Mouse (Mus musculus): ENCODE data around the gene Pip5k1c. TPM values are rescaled to one million over a fixed set of nuclear protein-coding genes. Genes with fewer than 3 reads are reported as not detected.

The Pip5k1c gene
- polyA plus RNA-seq, 1 experiment from 2014 or later: 50.1 TPM

- Histone ChIP-seq H3K4me1 (ENCODE audit: control insufficient read depth, insufficient read depth, low read length) (peaks cover 23% of the 10 kb centered on the region; the same call in 1 of the 2 replicates), H3K36me3 (ENCODE audit: control insufficient read depth, insufficient read depth, low read length) (peaks cover 40% of the 10 kb centered on the region), H3K27ac (ENCODE audit: low read length) (0 out of 2 replicates have a peak overlapping the region, but pooled peaks have one; percentile 10), H3K4me2 (replicated peaks; ENCODE audit: low read depth, low read length) (no peak overlapping the region), H3K4me3 (ENCODE audit: low read depth, low read length) (0 out of 2 replicates have a peak overlapping the region, but pooled peaks have one; percentile 29), H3K9me3 (ENCODE audit: control insufficient read depth, low read depth, low read length) (no peaks in the 10 kb centered on the region), H3K27me3 (ENCODE audit: control insufficient read depth, insufficient read depth, low read length) (no peaks in the 10 kb centered on the region; the same call in 1 of the 2 replicates), H3K9ac (replicated peaks; ENCODE audit: low read depth, low read length) (0 out of 2 replicates have a peak overlapping the region, but pooled peaks have one; percentile 25)
- WGBS: 43% methylated on average over 4 of the region's 4 CpGs
- no peak; the same call in none of the 2 replicates for ATAC-seq (ENCODE audit: insufficient number of reproducible peaks, insufficient read depth, low FRiP score, low read depth)
These were observed 72.3 kb downstream of the Pip5k1c start for GRCm38 (mm10) chr10:81365073-81365472.

GRCm38 (mm10) chr10:81365672-81366476 lies 73.1 kb downstream of the Pip5k1c start, which contains the start of gene 4930404N11Rik:
TSS of gene 4930404N11Rik (minus strand) at chr10:81365816.
- Histone ChIP-seq H3K4me2 (replicated peaks; ENCODE audit: low read depth, low read length) (peak within 1 kb of the TSS; percentile 62), H3K4me3 (ENCODE audit: low read depth, low read length) (peak within 1 kb of the TSS; percentile 29; the same call in 1 of the 2 replicates), H3K27ac (ENCODE audit: low read length) (0 out of 2 replicates have a peak within 1 kb of the TSS, but pooled peaks have one; percentile 10), H3K27me3 (ENCODE audit: control insufficient read depth, insufficient read depth, low read length) (no peaks in the 10 kb centered on the region; the same call in 1 of the 2 replicates), H3K9ac (replicated peaks; ENCODE audit: low read depth, low read length) (peak within 1 kb of the TSS; percentile 25; the same call in 1 of the 2 replicates), H3K4me1 (ENCODE audit: control insufficient read depth, insufficient read depth, low read length) (peaks cover 23% of the 10 kb centered on the region; the same call in 1 of the 2 replicates), H3K36me3 (ENCODE audit: control insufficient read depth, insufficient read depth, low read length) (peaks cover 47% of the 10 kb centered on the region), H3K9me3 (ENCODE audit: control insufficient read depth, low read depth, low read length) (no peaks in the 10 kb centered on the region)
- WGBS: 30% methylated on average over 12 of the region's 12 CpGs
- ATAC-seq (ENCODE audit: insufficient number of reproducible peaks, insufficient read depth, low FRiP score, low read depth): no peak

GRCm38 (mm10) chr10:81366477-81367206 lies 73.9 kb downstream of the Pip5k1c start:
- no peak for ATAC-seq (ENCODE audit: insufficient number of reproducible peaks, insufficient read depth, low FRiP score, low read depth)
- Histone ChIP-seq H3K4me3 (ENCODE audit: low read depth, low read length) (no peak overlapping the region), H3K9ac (replicated peaks; ENCODE audit: low read depth, low read length) (no peak overlapping the region), H3K4me2 (replicated peaks; ENCODE audit: low read depth, low read length) (no peak overlapping the region), H3K27ac (ENCODE audit: low read length) (no peak overlapping the region), H3K36me3 (ENCODE audit: control insufficient read depth, insufficient read depth, low read length) (peaks cover 53% of the 10 kb centered on the region), H3K9me3 (ENCODE audit: control insufficient read depth, low read depth, low read length) (no peaks in the 10 kb centered on the region), H3K27me3 (ENCODE audit: control insufficient read depth, insufficient read depth, low read length) (no peaks in the 10 kb centered on the region; the same call in 1 of the 2 replicates), H3K4me1 (ENCODE audit: control insufficient read depth, insufficient read depth, low read length) (peaks cover 23% of the 10 kb centered on the region; the same call in 1 of the 2 replicates)
- WGBS: 71% methylated on average over 6 of the region's 6 CpGs

GRCm38 (mm10) chr10:81367207-81367495 lies 74.4 kb downstream of the Pip5k1c start:
- ATAC-seq (ENCODE audit: insufficient number of reproducible peaks, insufficient read depth, low FRiP score, low read depth): no peak
- Histone ChIP-seq H3K4me2 (replicated peaks; ENCODE audit: low read depth, low read length) (no peak overlapping the region), H3K27me3 (ENCODE audit: control insufficient read depth, insufficient read depth, low read length) (no peaks in the 10 kb centered on the region; the same call in 1 of the 2 replicates), H3K4me1 (ENCODE audit: control insufficient read depth, insufficient read depth, low read length) (peaks cover 23% of the 10 kb centered on the region; the same call in 1 of the 2 replicates), H3K9me3 (ENCODE audit: control insufficient read depth, low read depth, low read length) (no peaks in the 10 kb centered on the region), H3K36me3 (ENCODE audit: control insufficient read depth, insufficient read depth, low read length) (peaks cover 57% of the 10 kb centered on the region), H3K4me3 (ENCODE audit: low read depth, low read length) (no peak overlapping the region), H3K27ac (ENCODE audit: low read length) (no peak overlapping the region), H3K9ac (replicated peaks; ENCODE audit: low read depth, low read length) (no peak overlapping the region)
- 84% methylated on average over 6 of the region's 6 CpGs for WGBS

Small RNAs within 50 kb of the gene (microRNA-seq; reads per million reads assigned to microRNA genes)
- 5.2 reads per million, percentile 12 among the genes with 10 or more reads in this experiment for gene Mir3057

Other genes starting within 250 kb of the Pip5k1c start
- gene Sgta, start 232.8 kb upstream of the Pip5k1c start, polyA plus RNA-seq (2014; fragmentation: Nextera tagmentation; extraction: Ambion mirVana): 162 and 164 TPM in 2 replicates
- gene Thop1, start 222.9 kb upstream of the Pip5k1c start, polyA plus RNA-seq (2014; fragmentation: Nextera tagmentation; extraction: Ambion mirVana): 38.2 and 39.9 TPM in 2 replicates
- gene Creb3l3, start 194.1 kb upstream of the Pip5k1c start, polyA plus RNA-seq (2014; fragmentation: Nextera tagmentation; extraction: Ambion mirVana): 0.22 and 0.56 TPM in 2 replicates
- gene Map2k2, start 187.0 kb upstream of the Pip5k1c start, polyA plus RNA-seq (2014; fragmentation: Nextera tagmentation; extraction: Ambion mirVana): 164 and 167 TPM in 2 replicates
- gene Zbtb7a, start 157.7 kb upstream of the Pip5k1c start, polyA plus RNA-seq (2014; fragmentation: Nextera tagmentation; extraction: Ambion mirVana): 25.5 and 27.4 TPM in 2 replicates
- gene Pias4, start 125.0 kb upstream of the Pip5k1c start, polyA plus RNA-seq (2014; fragmentation: Nextera tagmentation; extraction: Ambion mirVana): 32.7 and 40.9 TPM in 2 replicates
- gene Eef2, start 116.3 kb upstream of the Pip5k1c start, polyA plus RNA-seq (2014; fragmentation: Nextera tagmentation; extraction: Ambion mirVana): 416 and 434 TPM in 2 replicates
- gene Dapk3, start 110.0 kb upstream of the Pip5k1c start, polyA plus RNA-seq (2014; fragmentation: Nextera tagmentation; extraction: Ambion mirVana): 48.9 and 58.7 TPM in 2 replicates
- gene 4930442H23Rik, start 109.1 kb upstream of the Pip5k1c start, polyA plus RNA-seq (2014; fragmentation: Nextera tagmentation; extraction: Ambion mirVana): not detected in 2 replicates
- 0.14 and 0.35 TPM in 2 replicates for gene Nmrk2, start 90.9 kb upstream of the Pip5k1c start, polyA plus RNA-seq (2014; fragmentation: Nextera tagmentation; extraction: Ambion mirVana)
- 1.9 and 2.2 TPM in 2 replicates for gene Atcay, start 62.1 kb upstream of the Pip5k1c start, polyA plus RNA-seq (2014; fragmentation: Nextera tagmentation; extraction: Ambion mirVana)
- gene Zfr2, start 59.8 kb upstream of the Pip5k1c start, polyA plus RNA-seq (2014; fragmentation: Nextera tagmentation; extraction: Ambion mirVana): 9.2 and 10.8 TPM in 2 replicates
- 3.4 and 3.9 TPM in 2 replicates for gene Matk, start 40.0 kb upstream of the Pip5k1c start, polyA plus RNA-seq (2014; fragmentation: Nextera tagmentation; extraction: Ambion mirVana)
- 223 and 246 TPM in 2 replicates for gene Mrpl54, start 26.0 kb upstream of the Pip5k1c start, polyA plus RNA-seq (2014; fragmentation: Nextera tagmentation; extraction: Ambion mirVana)
- 47.0 and 51.1 TPM in 2 replicates for gene Apba3, start 26.0 kb upstream of the Pip5k1c start, polyA plus RNA-seq (2014; fragmentation: Nextera tagmentation; extraction: Ambion mirVana)
- gene Tjp3, start 1.4 kb upstream of the Pip5k1c start, polyA plus RNA-seq (2014; fragmentation: Nextera tagmentation; extraction: Ambion mirVana): 21.6 and 25.2 TPM in 2 replicates
- gene Cactin, start 28.1 kb downstream of the Pip5k1c start, polyA plus RNA-seq (2014; fragmentation: Nextera tagmentation; extraction: Ambion mirVana): 21.3 and 21.7 TPM in 2 replicates
- 23.1 and 23.4 TPM in 2 replicates for gene Tbxa2r, start 35.8 kb downstream of the Pip5k1c start, polyA plus RNA-seq (2014; fragmentation: Nextera tagmentation; extraction: Ambion mirVana)
- gene Gipc3, start 50.3 kb downstream of the Pip5k1c start, polyA plus RNA-seq (2014; fragmentation: Nextera tagmentation; extraction: Ambion mirVana): 0.07 TPM in 1 of 2 replicates, not detected in the other
- gene Hmg20b, start 57.5 kb downstream of the Pip5k1c start, polyA plus RNA-seq (2014; fragmentation: Nextera tagmentation; extraction: Ambion mirVana): 98.6 TPM in 2 replicates
- gene Mfsd12, start 64.5 kb downstream of the Pip5k1c start, polyA plus RNA-seq (2014; fragmentation: Nextera tagmentation; extraction: Ambion mirVana): 4.7 and 4.8 TPM in 2 replicates
- gene 4930404N11Rik, start 72.9 kb downstream of the Pip5k1c start, polyA plus RNA-seq (2014; fragmentation: Nextera tagmentation; extraction: Ambion mirVana): 0.43 and 0.59 TPM in 2 replicates
- gene Fzr1, start 85.6 kb downstream of the Pip5k1c start, polyA plus RNA-seq (2014; fragmentation: Nextera tagmentation; extraction: Ambion mirVana): 81.3 and 88.7 TPM in 2 replicates
- gene Dohh, start 91.5 kb downstream of the Pip5k1c start, polyA plus RNA-seq (2014; fragmentation: Nextera tagmentation; extraction: Ambion mirVana): 44.8 and 48.5 TPM in 2 replicates
- gene Gm48551, start 91.5 kb downstream of the Pip5k1c start, polyA plus RNA-seq (2014; fragmentation: Nextera tagmentation; extraction: Ambion mirVana): 3.1 and 4.1 TPM in 2 replicates
- 1.0 and 1.1 TPM in 2 replicates for gene Gm48552, start 96.0 kb downstream of the Pip5k1c start, polyA plus RNA-seq (2014; fragmentation: Nextera tagmentation; extraction: Ambion mirVana)
- 17.7 and 21.5 TPM in 2 replicates for gene Smim24, start 100.1 kb downstream of the Pip5k1c start, polyA plus RNA-seq (2014; fragmentation: Nextera tagmentation; extraction: Ambion mirVana)
- 76.0 and 80.1 TPM in 2 replicates for gene Nfic, start 162.7 kb downstream of the Pip5k1c start, polyA plus RNA-seq (2014; fragmentation: Nextera tagmentation; extraction: Ambion mirVana)
- gene Celf5, start 189.7 kb downstream of the Pip5k1c start, polyA plus RNA-seq (2014; fragmentation: Nextera tagmentation; extraction: Ambion mirVana): 1.7 and 2.2 TPM in 2 replicates
- gene Ncln, start 203.4 kb downstream of the Pip5k1c start, polyA plus RNA-seq (2014; fragmentation: Nextera tagmentation; extraction: Ambion mirVana): 79.1 and 79.3 TPM in 2 replicates
- 0.41 and 0.72 TPM in 2 replicates for gene S1pr4, start 207.2 kb downstream of the Pip5k1c start, polyA plus RNA-seq (2014; fragmentation: Nextera tagmentation; extraction: Ambion mirVana)
- gene Gna15, start 231.3 kb downstream of the Pip5k1c start, polyA plus RNA-seq (2014; fragmentation: Nextera tagmentation; extraction: Ambion mirVana): 3.6 and 7.4 TPM in 2 replicates

Data from stomach, embryonic 14.5 days (tissue).